Mouse (Mus musculus): ENCODE measurements around the gene Gm20767. TPM values are rescaled to one million over a fixed set of nuclear protein-coding genes. Genes with fewer than 3 reads are reported as not detected.

The Gm20767 gene
- not detected for total RNA-seq (2023)

GRCm38 (mm10) chr13:120139946-120140345, at the start of gene Gm20767:
Gene Gm20767, plus strand, starts transcription at chr13:120140246.

GRCm38 (mm10) chr13:120172133-120172532, 32.1 kb downstream of the Gm20767 start, which contains the start of gene Gm21818:
Gene Gm21818, plus strand, starts transcription at chr13:120172433.

Other genes starting within 250 kb of the Gm20767 start
- not detected for gene Tcstv1, start 245.5 kb upstream of the Gm20767 start, total RNA-seq (2023)
- gene Gm21761, start 211.0 kb upstream of the Gm20767 start, total RNA-seq (2023), result not detected
- gene B020031M17Rik, start 189.4 kb upstream of the Gm20767 start, total RNA-seq (2023), result not detected
- gene Gm36079, start 113.2 kb upstream of the Gm20767 start, total RNA-seq (2023), result 1 to 10 TPM; 3.7 to 8.5 TPM
- gene Gm21188, start 88.1 kb upstream of the Gm20767 start, total RNA-seq (2023), result 10 to 100 TPM; 62.1 TPM
- gene Gm21818, start 32.2 kb downstream of the Gm20767 start, total RNA-seq (2023), result not detected
- not detected for gene Gm21762, start 75.7 kb downstream of the Gm20767 start, total RNA-seq (2023)
- not detected for gene Gm21731, start 98.9 kb downstream of the Gm20767 start, total RNA-seq (2023)
- gene AF067061, start 122.9 kb downstream of the Gm20767 start, total RNA-seq (2023), result not detected
- 1 to 10 TPM; 1.3 to 2.7 TPM for gene BC147527, start 160.1 kb downstream of the Gm20767 start, total RNA-seq (2023)
- not detected for gene Tcstv3, start 176.6 kb downstream of the Gm20767 start, total RNA-seq (2023)

All from neutrophil, adult 59 days (primary cell).